Mouse (Mus musculus): Measurements from ENCODE around the gene Rpl7a.

Gene Rpl7a

GRCm38 (mm10) chr2:26913416-26914147 is 3.0 kb downstream of the Rpl7a start:
- DNase-seq (ENCODE audit: extremely low spot score, low read depth, low spot score) = no peak

GRCm38 (mm10) chr2:26914148-26914941 is 3.8 kb downstream of the Rpl7a start:
- DNase-seq (ENCODE audit: extremely low spot score, low read depth, low spot score) = no peak

GRCm38 (mm10) chr2:26915927-26916728 is 5.6 kb downstream of the Rpl7a start, which contains the start of the genes Surf2 and Surf1:
TSS of gene Surf2 (plus strand) at chr2:26916367.
TSS of gene Surf1 (minus strand) at chr2:26916530.
- DNase-seq (ENCODE audit: extremely low spot score, low read depth, low spot score) = no peak

GRCm38 (mm10) chr2:26916738-26917137 is 6.2 kb downstream of the Rpl7a start:
- no peak for DNase-seq (ENCODE audit: extremely low spot score, low read depth, low spot score)

- DNase-seq (ENCODE audit: extremely low spot score, low read depth, low spot score) = no peak
Observed at GRCm38 (mm10) chr2:26919684-26920083, 9.1 kb downstream of the Rpl7a start.

GRCm38 (mm10) chr2:26920190-26920855 is 9.8 kb downstream of the Rpl7a start:
- no peak for DNase-seq (ENCODE audit: extremely low spot score, low read depth, low spot score)

- no peak for DNase-seq (ENCODE audit: extremely low spot score, low read depth, low spot score)
Observed at GRCm38 (mm10) chr2:26921784-26922183, 11.2 kb downstream of the Rpl7a start.

GRCm38 (mm10) chr2:26927745-26928476 is 17.3 kb downstream of the Rpl7a start:
- DNase-seq (ENCODE audit: extremely low spot score, low read depth, low spot score) = no peak

GRCm38 (mm10) chr2:26930390-26930789 is 19.8 kb downstream of the Rpl7a start:
- DNase-seq (ENCODE audit: extremely low spot score, low read depth, low spot score) = no peak

- DNase-seq (ENCODE audit: extremely low spot score, low read depth, low spot score) = no peak
Observed at GRCm38 (mm10) chr2:26932473-26933303, 22.1 kb downstream of the Rpl7a start.

GRCm38 (mm10) chr2:26933304-26934055 is 22.9 kb downstream of the Rpl7a start, which contains the start of the genes Surf4 and Stkld1:
TSS of gene Surf4 (minus strand) at chr2:26933928.
TSS of gene Stkld1 (plus strand) at chr2:26934047.
- no peak for DNase-seq (ENCODE audit: extremely low spot score, low read depth, low spot score)

GRCm38 (mm10) chr2:26935286-26935685 is 24.7 kb downstream of the Rpl7a start:
- DNase-seq (ENCODE audit: extremely low spot score, low read depth, low spot score) = no peak

GRCm38 (mm10) chr2:26936425-26936824 is 25.9 kb downstream of the Rpl7a start:
- DNase-seq (ENCODE audit: extremely low spot score, low read depth, low spot score) = no peak

GRCm38 (mm10) chr2:26941539-26941938 is 31.0 kb downstream of the Rpl7a start:
- DNase-seq (ENCODE audit: extremely low spot score, low read depth, low spot score) = no peak

GRCm38 (mm10) chr2:26943253-26943652 is 32.7 kb downstream of the Rpl7a start:
- DNase-seq (ENCODE audit: extremely low spot score, low read depth, low spot score) = no peak

- no peak for DNase-seq (ENCODE audit: extremely low spot score, low read depth, low spot score)
Observed at GRCm38 (mm10) chr2:26950411-26950810, 39.8 kb downstream of the Rpl7a start.

- no peak for DNase-seq (ENCODE audit: extremely low spot score, low read depth, low spot score)
Observed at GRCm38 (mm10) chr2:26951346-26951905, 40.9 kb downstream of the Rpl7a start.

- no peak for DNase-seq (ENCODE audit: extremely low spot score, low read depth, low spot score)
Observed at GRCm38 (mm10) chr2:26952193-26952592, 41.6 kb downstream of the Rpl7a start.

Data from hindlimb bud, embryonic 11.5 days (tissue).